Mouse (Mus musculus): Measurements from ENCODE around the gene Gtf2i. TPM values are rescaled to one million over a fixed set of nuclear protein-coding genes. Genes with fewer than 3 reads are reported as not detected.

Gene Gtf2i
- polyA plus RNA-seq, 1 experiment from 2014 or later, result 136 TPM

DNA sequence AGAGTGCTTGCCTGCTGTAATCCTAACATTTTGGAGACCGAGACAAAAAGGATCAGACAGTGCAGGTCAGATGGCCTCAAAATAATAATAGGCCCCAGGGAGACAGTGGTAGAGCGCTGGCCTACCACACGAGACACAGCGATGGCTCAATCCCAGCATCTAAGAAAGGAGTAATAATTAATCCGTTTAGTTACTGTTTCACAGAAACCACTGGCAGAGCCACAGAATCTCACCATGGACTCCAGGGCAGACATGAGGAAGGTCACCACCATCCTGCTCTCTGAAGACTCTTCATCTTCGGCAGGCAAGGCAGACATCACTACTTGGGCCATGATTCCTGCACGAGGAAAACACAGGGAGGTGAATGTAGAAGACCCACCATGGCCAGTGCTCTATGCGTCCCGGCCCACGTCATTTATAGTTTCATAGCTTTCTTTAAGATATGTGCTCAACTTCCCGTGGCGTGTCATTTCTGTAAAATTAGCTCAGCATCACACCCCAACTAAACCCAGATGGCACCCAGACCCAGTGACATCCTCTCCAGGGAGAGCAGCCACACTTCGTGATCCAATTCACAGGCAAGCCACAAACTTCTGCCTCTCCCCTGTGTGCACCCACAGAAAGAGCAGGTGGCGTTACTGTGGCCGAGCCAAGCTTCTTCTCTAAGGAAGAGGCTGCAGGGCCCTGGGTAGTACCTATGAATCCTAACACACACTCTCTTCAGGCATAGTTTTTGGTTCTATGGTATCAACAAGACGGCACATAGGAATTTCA is 19.1 kb downstream of the Gtf2i start:
- ATAC-seq (replicated peaks; ENCODE audit: insufficient number of reproducible peaks, low FRiP score, low TSS enrichment), result no peak
- H3K27ac ChIP-seq (ENCODE audit: low read depth, low read length), result no peak overlapping the region
- H3K9ac ChIP-seq (ENCODE audit: low read depth, low read length), result no peak overlapping the region
- H3K36me3 ChIP-seq (ENCODE audit: control insufficient read depth, insufficient read depth, low read length), result peaks cover 41% of the 10 kb centered on the region
- no peak overlapping the region for H3K4me3 ChIP-seq (ENCODE audit: low read depth, low read length)
- no peaks in the 10 kb centered on the region for H3K27me3 ChIP-seq (ENCODE audit: control insufficient read depth, insufficient read depth, low read length)
- no peaks in the 10 kb centered on the region for H3K9me3 ChIP-seq (replicated peaks; ENCODE audit: control insufficient read depth, low read length)
- WGBS (ENCODE audit: insufficient replicate concordance), result 94% methylated on average over 16 of the region's 16 CpGs
- no peaks in the 10 kb centered on the region for H3K4me1 ChIP-seq (ENCODE audit: control insufficient read depth, insufficient read depth, low read length)
- H3K4me2 ChIP-seq, result no peak overlapping the region

DNA sequence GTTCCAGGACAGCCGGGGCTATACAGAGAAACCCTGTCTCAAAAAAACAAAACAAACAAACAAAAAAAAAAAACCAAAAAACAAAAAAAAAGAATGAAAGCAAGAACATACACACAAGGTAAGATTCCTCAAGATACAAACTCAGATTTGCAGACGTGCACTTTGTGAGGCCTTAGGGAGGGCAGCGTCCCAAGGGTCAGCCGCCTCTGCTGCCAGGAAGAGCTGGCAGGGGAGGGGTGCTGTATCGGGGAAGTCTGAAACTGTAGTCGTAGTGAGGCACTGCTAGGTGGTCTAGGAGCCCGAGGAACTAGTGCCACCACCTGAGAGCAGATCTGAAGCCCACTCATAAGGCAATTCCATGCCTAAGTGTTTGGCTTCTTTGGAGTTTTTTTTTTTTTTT is 20.0 kb downstream of the Gtf2i start:
- H3K4me3 ChIP-seq (ENCODE audit: low read depth, low read length), result no peak overlapping the region
- no peaks in the 10 kb centered on the region for H3K4me1 ChIP-seq (ENCODE audit: control insufficient read depth, insufficient read depth, low read length)
- 88% methylated on average over 7 of the region's 7 CpGs for WGBS (ENCODE audit: insufficient replicate concordance)
- no peak overlapping the region for H3K4me2 ChIP-seq
- no peaks in the 10 kb centered on the region for H3K9me3 ChIP-seq (replicated peaks; ENCODE audit: control insufficient read depth, low read length)
- H3K36me3 ChIP-seq (ENCODE audit: control insufficient read depth, insufficient read depth, low read length), result peaks cover 42% of the 10 kb centered on the region
- no peaks in the 10 kb centered on the region for H3K27me3 ChIP-seq (ENCODE audit: control insufficient read depth, insufficient read depth, low read length)
- no peak overlapping the region for H3K9ac ChIP-seq (ENCODE audit: low read depth, low read length)
- ATAC-seq (replicated peaks; ENCODE audit: insufficient number of reproducible peaks, low FRiP score, low TSS enrichment), result no peak
- no peak overlapping the region for H3K27ac ChIP-seq (ENCODE audit: low read depth, low read length)

DNA sequence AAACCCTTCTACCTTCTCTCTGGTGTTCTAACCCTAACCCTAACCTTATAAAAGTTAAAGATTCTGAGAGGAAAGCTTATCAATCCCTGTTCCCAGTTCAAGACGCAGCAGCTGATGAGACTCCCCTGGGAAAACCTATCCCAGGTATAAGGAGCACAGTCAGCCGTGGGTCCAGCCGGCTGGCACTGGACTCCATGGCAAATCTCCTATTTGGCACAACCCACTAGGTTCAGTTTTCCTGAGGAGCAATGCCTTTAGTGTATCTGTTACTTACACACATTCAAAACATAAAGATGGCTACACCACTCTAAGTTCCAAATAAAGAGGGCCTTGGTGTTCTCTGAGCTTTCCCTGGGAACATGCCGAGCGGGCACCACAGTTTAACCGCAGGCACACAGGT is 23.5 kb downstream of the Gtf2i start:
- Histone ChIP-seq H3K4me1 (ENCODE audit: control insufficient read depth, insufficient read depth, low read length) (no peaks in the 10 kb centered on the region), H3K4me3 (ENCODE audit: low read depth, low read length) (no peak overlapping the region), H3K36me3 (ENCODE audit: control insufficient read depth, insufficient read depth, low read length) (peaks cover 63% of the 10 kb centered on the region), H3K9ac (ENCODE audit: low read depth, low read length) (no peak overlapping the region), H3K4me2 (no peak overlapping the region), H3K27me3 (ENCODE audit: control insufficient read depth, insufficient read depth, low read length) (no peaks in the 10 kb centered on the region), H3K9me3 (replicated peaks; ENCODE audit: control insufficient read depth, low read length) (no peaks in the 10 kb centered on the region), H3K27ac (ENCODE audit: low read depth, low read length) (no peak overlapping the region)
- whole genome bisulfite sequencing (ENCODE audit: insufficient replicate concordance), result 95% methylated on average over 6 of the region's 6 CpGs
- ATAC-seq (replicated peaks; ENCODE audit: insufficient number of reproducible peaks, low FRiP score, low TSS enrichment), result no peak

DNA sequence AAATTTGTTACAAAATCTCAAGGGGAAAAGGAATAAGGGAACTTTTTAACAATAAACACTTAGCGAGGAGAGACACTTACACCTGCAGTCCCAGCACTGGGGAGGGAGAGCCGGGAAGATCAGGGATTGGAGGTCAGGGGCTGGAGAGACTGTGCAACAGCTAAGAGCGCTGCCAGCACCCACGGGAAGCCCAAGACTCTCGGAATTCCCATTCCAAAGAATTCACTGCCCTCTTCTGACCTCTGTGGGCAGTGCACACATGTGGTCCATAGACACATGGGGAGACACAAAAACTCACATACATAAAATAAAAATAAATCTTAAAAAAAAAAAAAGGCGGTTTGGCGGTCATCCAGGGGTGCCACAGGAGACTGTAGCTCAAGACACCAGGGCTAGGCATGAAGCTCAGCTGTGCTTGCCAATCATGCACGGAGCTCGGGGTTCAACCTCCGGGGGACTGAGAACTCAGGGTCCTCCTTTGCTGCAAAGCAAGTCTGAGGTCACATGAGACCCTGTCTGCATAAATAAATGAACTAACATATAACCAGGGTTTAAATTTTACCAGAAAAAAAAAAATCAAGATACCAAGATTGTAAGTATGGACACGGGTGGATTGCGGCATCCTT is 24.5 kb downstream of the Gtf2i start:
- peaks cover 63% of the 10 kb centered on the region for H3K36me3 ChIP-seq (ENCODE audit: control insufficient read depth, insufficient read depth, low read length)
- H3K4me2 ChIP-seq, result no peak overlapping the region
- H3K27ac ChIP-seq (ENCODE audit: low read depth, low read length), result no peak overlapping the region
- H3K4me3 ChIP-seq (ENCODE audit: low read depth, low read length), result no peak overlapping the region
- no peaks in the 10 kb centered on the region for H3K4me1 ChIP-seq (ENCODE audit: control insufficient read depth, insufficient read depth, low read length)
- H3K27me3 ChIP-seq (ENCODE audit: control insufficient read depth, insufficient read depth, low read length), result no peaks in the 10 kb centered on the region
- no peak overlapping the region for H3K9ac ChIP-seq (ENCODE audit: low read depth, low read length)
- no peak for ATAC-seq (replicated peaks; ENCODE audit: insufficient number of reproducible peaks, low FRiP score, low TSS enrichment)
- no peaks in the 10 kb centered on the region for H3K9me3 ChIP-seq (replicated peaks; ENCODE audit: control insufficient read depth, low read length)
- WGBS (ENCODE audit: insufficient replicate concordance), result 93% methylated on average over 12 of the region's 12 CpGs

DNA sequence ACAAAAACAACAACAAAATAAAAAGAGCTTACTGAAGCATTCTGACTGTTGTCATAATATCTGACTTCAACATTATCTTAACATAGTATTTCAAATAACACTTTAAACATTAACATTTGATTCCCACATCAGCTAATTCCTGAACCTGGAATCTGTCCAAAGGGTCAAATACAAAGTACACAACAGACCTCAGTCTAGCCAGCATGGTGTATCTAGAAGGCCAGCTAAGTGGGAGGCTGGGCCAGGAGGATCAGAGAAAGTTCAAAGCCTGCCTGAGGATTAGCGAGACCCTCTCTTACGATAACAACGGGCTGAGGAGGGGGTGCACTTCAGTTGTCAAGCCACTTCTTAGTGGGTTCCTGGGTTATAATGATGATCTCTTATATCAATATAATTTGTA is 26.5 kb downstream of the Gtf2i start:
- Histone ChIP-seq H3K27ac (ENCODE audit: low read depth, low read length) (no peak overlapping the region), H3K4me1 (ENCODE audit: control insufficient read depth, insufficient read depth, low read length) (no peaks in the 10 kb centered on the region), H3K36me3 (ENCODE audit: control insufficient read depth, insufficient read depth, low read length) (peaks cover 71% of the 10 kb centered on the region), H3K9ac (ENCODE audit: low read depth, low read length) (no peak overlapping the region), H3K4me3 (ENCODE audit: low read depth, low read length) (no peak overlapping the region), H3K4me2 (no peak overlapping the region), H3K9me3 (replicated peaks; ENCODE audit: control insufficient read depth, low read length) (no peaks in the 10 kb centered on the region), H3K27me3 (ENCODE audit: control insufficient read depth, insufficient read depth, low read length) (no peaks in the 10 kb centered on the region)
- 87% methylated on average over 3 of the region's 3 CpGs for WGBS (ENCODE audit: insufficient replicate concordance)
- ATAC-seq (replicated peaks; ENCODE audit: insufficient number of reproducible peaks, low FRiP score, low TSS enrichment), result no peak

DNA sequence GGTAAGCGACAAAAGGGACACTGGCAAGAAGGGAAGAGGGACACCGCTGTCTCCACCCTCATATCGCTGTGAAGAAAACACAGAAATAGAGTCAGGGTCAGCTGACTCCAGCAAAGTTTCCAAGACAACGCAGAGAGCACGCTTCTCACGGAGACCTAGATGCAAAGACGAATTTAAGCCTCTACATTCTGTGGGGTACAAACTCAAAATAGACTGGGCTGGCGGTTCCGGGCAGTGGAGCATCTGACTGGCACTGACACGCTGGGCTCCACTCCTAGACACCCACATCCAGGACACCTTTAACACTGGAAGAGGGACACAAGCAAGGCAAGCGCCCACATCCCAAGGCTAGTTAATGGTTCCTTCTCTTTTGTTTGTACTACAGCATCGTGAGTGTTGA is 29.6 kb downstream of the Gtf2i start:
- H3K9me3 ChIP-seq (replicated peaks; ENCODE audit: control insufficient read depth, low read length), result no peaks in the 10 kb centered on the region
- H3K9ac ChIP-seq (ENCODE audit: low read depth, low read length), result no peak overlapping the region
- H3K36me3 ChIP-seq (ENCODE audit: control insufficient read depth, insufficient read depth, low read length), result peaks cover 59% of the 10 kb centered on the region
- ATAC-seq (replicated peaks; ENCODE audit: insufficient number of reproducible peaks, low FRiP score, low TSS enrichment), result no peak
- WGBS (ENCODE audit: insufficient replicate concordance), result 93% methylated on average over 12 of the region's 12 CpGs
- H3K27ac ChIP-seq (ENCODE audit: low read depth, low read length), result no peak overlapping the region
- no peak overlapping the region for H3K4me2 ChIP-seq
- H3K4me3 ChIP-seq (ENCODE audit: low read depth, low read length), result no peak overlapping the region
- H3K4me1 ChIP-seq (ENCODE audit: control insufficient read depth, insufficient read depth, low read length), result no peaks in the 10 kb centered on the region
- no peaks in the 10 kb centered on the region for H3K27me3 ChIP-seq (ENCODE audit: control insufficient read depth, insufficient read depth, low read length)

DNA sequence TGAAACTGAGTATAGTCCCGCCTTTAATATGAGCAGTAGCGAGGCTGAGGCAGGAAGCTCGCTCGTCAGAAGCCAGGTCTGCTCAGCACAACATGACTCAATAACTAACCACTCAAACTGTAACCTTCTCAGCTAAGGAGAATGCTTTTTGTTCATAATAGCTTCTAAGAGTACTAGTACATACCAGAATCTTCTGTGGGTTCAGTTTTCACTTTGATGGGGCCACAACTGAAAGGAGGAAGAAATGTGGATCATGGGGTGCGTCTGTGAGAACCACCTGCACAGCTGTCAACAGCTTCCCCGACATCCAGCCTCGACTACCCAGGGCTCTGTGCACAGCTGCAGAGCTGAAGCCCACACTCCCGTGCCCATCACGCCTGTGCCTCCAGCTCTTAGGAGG is 32.0 kb downstream of the Gtf2i start:
- H3K27ac ChIP-seq (ENCODE audit: low read depth, low read length), result no peak overlapping the region
- H3K27me3 ChIP-seq (ENCODE audit: control insufficient read depth, insufficient read depth, low read length), result no peaks in the 10 kb centered on the region

DNA sequence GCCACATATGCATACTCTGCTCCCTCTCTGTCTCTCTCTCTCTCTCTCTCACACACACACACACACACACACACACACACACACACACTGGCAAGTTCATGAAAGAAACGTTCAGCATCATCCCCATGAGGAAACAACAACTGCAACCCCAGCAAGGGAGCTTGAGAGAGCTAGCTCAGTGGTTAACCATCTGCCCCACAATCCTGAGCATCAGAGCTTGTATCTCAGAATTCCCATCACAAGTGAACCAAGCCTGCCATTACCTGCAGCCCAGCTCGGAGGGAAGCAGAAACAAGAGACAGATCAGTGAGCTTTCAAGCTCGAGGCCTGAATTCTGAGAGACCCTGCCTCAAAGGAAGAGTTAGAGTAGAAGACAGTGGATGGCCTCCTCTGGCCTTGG is 32.5 kb downstream of the Gtf2i start:
- no peak overlapping the region for H3K4me2 ChIP-seq
- no peaks in the 10 kb centered on the region for H3K9me3 ChIP-seq (replicated peaks; ENCODE audit: control insufficient read depth, low read length)
- no peaks in the 10 kb centered on the region for H3K4me1 ChIP-seq (ENCODE audit: control insufficient read depth, insufficient read depth, low read length)
- no peak overlapping the region for H3K9ac ChIP-seq (ENCODE audit: low read depth, low read length)
- no peak overlapping the region for H3K4me3 ChIP-seq (ENCODE audit: low read depth, low read length)
- H3K36me3 ChIP-seq (ENCODE audit: control insufficient read depth, insufficient read depth, low read length), result peaks cover 48% of the 10 kb centered on the region
- no peak overlapping the region for H3K27ac ChIP-seq (ENCODE audit: low read depth, low read length)
- WGBS (ENCODE audit: insufficient replicate concordance), result 85% methylated on average over 3 of the region's 3 CpGs
- ATAC-seq (replicated peaks; ENCODE audit: insufficient number of reproducible peaks, low FRiP score, low TSS enrichment), result no peak
- H3K27me3 ChIP-seq (ENCODE audit: control insufficient read depth, insufficient read depth, low read length), result no peaks in the 10 kb centered on the region

More for the DNA sequence above, 32.0 kb downstream of the Gtf2i start:
- Histone ChIP-seq H3K4me2 (no peak overlapping the region), H3K4me3 (ENCODE audit: low read depth, low read length) (no peak overlapping the region), H3K4me1 (ENCODE audit: control insufficient read depth, insufficient read depth, low read length) (no peaks in the 10 kb centered on the region), H3K36me3 (ENCODE audit: control insufficient read depth, insufficient read depth, low read length) (peaks cover 52% of the 10 kb centered on the region), H3K9ac (ENCODE audit: low read depth, low read length) (no peak overlapping the region), H3K9me3 (replicated peaks; ENCODE audit: control insufficient read depth, low read length) (no peaks in the 10 kb centered on the region)
- 88% methylated on average over 9 of the region's 9 CpGs for WGBS (ENCODE audit: insufficient replicate concordance)
- ATAC-seq (replicated peaks; ENCODE audit: insufficient number of reproducible peaks, low FRiP score, low TSS enrichment), result no peak

DNA sequence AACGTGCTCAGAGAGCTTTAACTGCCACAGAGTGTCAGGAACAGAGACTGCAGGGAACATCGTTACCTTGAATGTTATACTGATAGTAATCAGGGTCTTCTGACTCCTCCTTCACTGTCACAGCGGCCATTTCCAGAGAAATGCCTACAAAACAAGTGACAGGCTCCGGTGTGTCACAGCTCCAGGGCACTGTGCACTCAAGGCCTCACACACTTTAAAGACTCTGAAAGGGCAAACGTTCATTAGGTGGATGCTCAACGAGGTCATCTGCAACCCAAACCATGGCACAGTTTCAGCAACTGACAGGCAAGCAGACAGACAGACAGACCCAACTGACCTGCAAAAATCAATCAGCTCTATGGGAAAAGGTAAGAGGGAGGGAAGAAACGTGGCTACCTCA is 35.2 kb downstream of the Gtf2i start:
- Histone ChIP-seq H3K4me2 (no peak overlapping the region), H3K27me3 (ENCODE audit: control insufficient read depth, insufficient read depth, low read length) (no peaks in the 10 kb centered on the region), H3K9me3 (replicated peaks; ENCODE audit: control insufficient read depth, low read length) (no peaks in the 10 kb centered on the region), H3K4me1 (ENCODE audit: control insufficient read depth, insufficient read depth, low read length) (no peaks in the 10 kb centered on the region), H3K9ac (ENCODE audit: low read depth, low read length) (no peak overlapping the region), H3K36me3 (ENCODE audit: control insufficient read depth, insufficient read depth, low read length) (peaks cover 37% of the 10 kb centered on the region), H3K4me3 (ENCODE audit: low read depth, low read length) (no peak overlapping the region), H3K27ac (ENCODE audit: low read depth, low read length) (no peak overlapping the region)
- 86% methylated on average over 7 of the region's 7 CpGs for WGBS (ENCODE audit: insufficient replicate concordance)
- ATAC-seq (replicated peaks; ENCODE audit: insufficient number of reproducible peaks, low FRiP score, low TSS enrichment), result no peak

All from heart, embryonic 11.5 days (tissue).